Mouse (Mus musculus) cerebellum, postnatal 10 days (tissue): ENCODE data around the gene Ucn.
A peak's percentile ranks its signal among the peaks of the same experiment; 100 is the strongest.

Experiments
- DNase-seq, 2 experiments: peaks; one replicate each; pipeline ENCODE4 v3.0.0; 2021; ENCODE audit warnings: mixed read lengths in 2 of 2

The Ucn gene

GRCm38 (mm10) chr5:31105814-31106335 is 32.8 kb downstream of the Ucn start, which contains the start of gene Dnajc5g:
TSS of gene Dnajc5g (plus strand) at chr5:31106285.
- DNase-seq, result no peak

GRCm38 (mm10) chr5:31095711-31096480 is 42.7 kb downstream of the Ucn start:
- DNase-seq, result peak in 1 of 2 experiments; percentile 21

GRCm38 (mm10) chr5:31094799-31095691 is 43.6 kb downstream of the Ucn start:
- peak; percentile 48 to 54 for DNase-seq

GRCm38 (mm10) chr5:31094100-31094798 is 44.4 kb downstream of the Ucn start:
- DNase-seq, result no peak

- DNase-seq, result peak; percentile 53 to 59
Observed at GRCm38 (mm10) chr5:31093151-31094041, 45.2 kb downstream of the Ucn start.

GRCm38 (mm10) chr5:31092231-31092975 is 46.2 kb downstream of the Ucn start:
- no peak for DNase-seq
